Mouse (Mus musculus) heart, postnatal 0 days (tissue): ENCODE results near the gene Rtbdn. TPM values are rescaled to one million over a fixed set of nuclear protein-coding genes. Genes with fewer than 3 reads are reported as not detected.
A peak's percentile ranks its signal among the peaks of the same experiment; 100 is the strongest.

Source experiments
- ATAC-seq: fragments of 200-750 bp; cut with Nextera tagmentation; 2 replicates; pipeline ENCODE4 v1.8.0; 2017; ENCODE audit warnings: low read depth, moderate number of reproducible peaks, moderate library complexity; ENCODE audit not compliant: insufficient read depth
- DNase-seq: peaks from one replicate; pipeline ENCODE4 v3.0.0-alpha.2; 2016; ENCODE audit warnings: low spot score
- H3K27ac ChIP-seq: fragments of 300-500 bp; sonication (generic); 2 replicates; pipeline ENCODE4 v1.5.1; 2014; ENCODE audit warnings: low read depth, mild to moderate bottlenecking
- H3K27me3 ChIP-seq: fragments of 300-500 bp; sonication (generic); 2 replicates; pipeline ENCODE4 v1.6.1; 2014; ENCODE audit warnings: low read length, mixed read lengths; ENCODE audit not compliant: control insufficient read depth, insufficient read depth
- H3K36me3 ChIP-seq: fragments of 300-500 bp; sonication (generic); replicated peaks from 2 replicates; pipeline ENCODE4 v1.6.1; 2014; ENCODE audit warnings: low read length, mixed read lengths; ENCODE audit not compliant: control insufficient read depth, insufficient read depth
- H3K4me1 ChIP-seq: fragments of 300-500 bp; sonication (generic); 2 replicates; pipeline ENCODE4 v1.6.1; 2014; ENCODE audit warnings: antibody characterized with exemption; ENCODE audit not compliant: control insufficient read depth, insufficient read depth
- H3K4me2 ChIP-seq: fragments of 300-500 bp; sonication (generic); 2 replicates; pipeline ENCODE4 v1.6.1; 2014; ENCODE audit warnings: low read depth, mild to moderate bottlenecking, low read length, moderate library complexity
- H3K4me3 ChIP-seq: fragments of 300-500 bp; sonication (generic); 2 replicates; pipeline ENCODE4 v1.5.1; 2014; ENCODE audit warnings: low read depth, low read length
- H3K9ac ChIP-seq: fragments of 300-500 bp; sonication (generic); replicated peaks from 2 replicates; pipeline ENCODE4 v1.6.1; 2014; ENCODE audit warnings: low read depth, low read length, mixed read lengths
- H3K9me3 ChIP-seq: fragments of 300-500 bp; sonication (generic); replicated peaks from 2 replicates; pipeline ENCODE4 v1.6.1; 2016; ENCODE audit warnings: low read length; ENCODE audit not compliant: control insufficient read depth
- CTCF ChIP-seq: IDR thresholded peaks from 2 replicates; pipeline ENCODE4 v1.5.1; 2016; ENCODE audit warnings: antibody characterized with exemption, control low read depth, low read depth
- EP300 ChIP-seq: IDR thresholded peaks from 2 replicates; pipeline ENCODE4 v1.6.1; 2016; ENCODE audit warnings: antibody characterized with exemption, low read depth
- WGBS: fragments of 180-500 bp; shearing (Covaris S2); extraction: QIAGEN DNeasy Blood & Tissue Kit; methylation state at CpG from one replicate; pipeline ENCODE4 v1.1.7; 2014; 5-methylcytosine and 5-hydroxymethylcytosine counted together
- polyA plus RNA-seq: library from polyadenylated mRNA; unstranded; fragments of >200 nt; fragmentation: Nextera tagmentation; extraction: Ambion mirVana; gene quantifications from 2 replicates; pipeline ENCODE4 v1.2.1, GENCODE M21; 2015
- total RNA-seq: library from RNA; depleted of rRNA; stranded (reverse); fragments of >200 nt; gene quantifications from 2 replicates; pipeline ENCODE4 v1.2.3, GENCODE M21; 2014; ENCODE audit warnings: low replicate concordance

The Rtbdn gene
- total and polyA plus RNA-seq, 2 experiments from 2014 or later = 0.10 TPM; not detected in 1

- TF ChIP-seq CTCF = 0 out of 2 replicates have a peak, but pooled peaks have one; percentile 8
- TF ChIP-seq EP300 = no peak
- peak overlapping the region; percentile 54 for H3K9ac ChIP-seq
- no peaks in the 10 kb centered on the region for H3K9me3 ChIP-seq
- H3K4me3 ChIP-seq = peak overlapping the region; percentile 68
- 0 out of 2 replicates have a peak, but pooled peaks cover 3% of the 10 kb centered on the region for H3K36me3 ChIP-seq
- WGBS = under 1% methylated on average over 41 of the region's 41 CpGs
- H3K27me3 ChIP-seq = no peaks in the 10 kb centered on the region
- ATAC-seq (peak; percentile 90), DNase-seq (peak; percentile 98)
- peak overlapping the region; percentile 92 for H3K4me2 ChIP-seq
- H3K4me1 ChIP-seq = peaks cover 28% of the 10 kb centered on the region
- peak overlapping the region; percentile 71 for H3K27ac ChIP-seq
These were observed 19.0 kb downstream of the Rtbdn start for GRCm38 (mm10) chr8:84965731-84966291.

- no peak overlapping the region for H3K9ac ChIP-seq
- DNase-seq = peak; percentile 51
These were observed 19.8 kb downstream of the Rtbdn start for GRCm38 (mm10) chr8:84966603-84967002.

GRCm38 (mm10) chr8:84967532-84968304, 20.9 kb downstream of the Rtbdn start:
- H3K9ac ChIP-seq = no peak overlapping the region
- H3K4me3 ChIP-seq = no peak overlapping the region
- peaks cover 20% of the 10 kb centered on the region for H3K36me3 ChIP-seq
- WGBS = 86% methylated on average over 13 of the region's 13 CpGs
- H3K27me3 ChIP-seq = no peaks in the 10 kb centered on the region
- H3K4me1 ChIP-seq = peaks cover 30% of the 10 kb centered on the region
- no peak overlapping the region for H3K4me2 ChIP-seq
- TF ChIP-seq CTCF = no peak
- no peak for TF ChIP-seq EP300
- H3K27ac ChIP-seq = peak overlapping the region; percentile 24; the same call in 1 of the 2 replicates
- H3K9me3 ChIP-seq = no peaks in the 10 kb centered on the region
- no peak for ATAC-seq
- DNase-seq = no peak

More at GRCm38 (mm10) chr8:84966603-84967002, 19.8 kb downstream of the Rtbdn start:
- H3K4me3 ChIP-seq = no peak overlapping the region
- 33% methylated on average over 3 of the region's 3 CpGs for WGBS
- no peaks in the 10 kb centered on the region for H3K27me3 ChIP-seq
- H3K4me2 ChIP-seq = peak overlapping the region; percentile 27; the same call in 1 of the 2 replicates
- peak; percentile 9; the same call in 1 of the 2 replicates for ATAC-seq
- no peak for TF ChIP-seq CTCF
- TF ChIP-seq EP300 = 0 out of 2 replicates have a peak, but pooled peaks have one; percentile 15
- no peaks in the 10 kb centered on the region for H3K9me3 ChIP-seq
- H3K27ac ChIP-seq = peak overlapping the region; percentile 71
- peaks cover 30% of the 10 kb centered on the region for H3K4me1 ChIP-seq
- peaks cover 10% of the 10 kb centered on the region for H3K36me3 ChIP-seq

- H3K9ac ChIP-seq = peak overlapping the region; percentile 84
- ATAC-seq (no peak), DNase-seq (peak; percentile 33)
- H3K36me3 ChIP-seq = peaks cover 26% of the 10 kb centered on the region
- peak overlapping the region; percentile 77 for H3K4me2 ChIP-seq
- WGBS = 17% methylated on average over 2 of the region's 2 CpGs
- no peak for TF ChIP-seq CTCF
- TF ChIP-seq EP300 = no peak
- H3K9me3 ChIP-seq = no peaks in the 10 kb centered on the region
- peak overlapping the region; percentile 83 for H3K27ac ChIP-seq
- peaks cover 30% of the 10 kb centered on the region for H3K4me1 ChIP-seq
- H3K27me3 ChIP-seq = no peaks in the 10 kb centered on the region
- H3K4me3 ChIP-seq = peak overlapping the region; percentile 68
These were observed 21.9 kb downstream of the Rtbdn start for GRCm38 (mm10) chr8:84968650-84969049.

- DNase-seq (peak; percentile 71), ATAC-seq (peak; percentile 59)
- peak within 1 kb of the TSS; percentile 68 for H3K4me3 ChIP-seq
- TF ChIP-seq EP300 (peak; percentile 19; the same call in 1 of the 2 replicates), CTCF (no peak)
- peaks cover 30% of the 10 kb centered on the region for H3K36me3 ChIP-seq
- no peaks in the 10 kb centered on the region for H3K27me3 ChIP-seq
- under 1% methylated on average over 56 of the region's 56 CpGs for WGBS
- H3K9me3 ChIP-seq = no peaks in the 10 kb centered on the region
- H3K4me1 ChIP-seq = peaks cover 30% of the 10 kb centered on the region
- peak within 1 kb of the TSS; percentile 83 for H3K27ac ChIP-seq
- H3K9ac ChIP-seq = peak within 1 kb of the TSS; percentile 84
- peak within 1 kb of the TSS; percentile 77 for H3K4me2 ChIP-seq
These were observed 22.7 kb downstream of the Rtbdn start, which contains the start of the genes Gm49661, Prdx2 and Rnaseh2a for GRCm38 (mm10) chr8:84969241-84970134. Gene Gm49661 (minus strand): TSS chr8:84969433. Gene Prdx2 (plus strand): TSS chr8:84969587. Gene Rnaseh2a (minus strand): TSS chr8:84969767.
